Mouse (Mus musculus) neural tube, embryonic 11.5 days (tissue): ENCODE data around the gene Hes7. TPM values are rescaled to one million over a fixed set of nuclear protein-coding genes. Genes with fewer than 3 reads are reported as not detected.

ENCODE experiments used
- ATAC-seq: fragments of 200-750 bp; cut with Nextera tagmentation; 2 replicates; pipeline ENCODE4 v1.8.0; 2017; ENCODE audit warnings: moderate number of reproducible peaks, mild to moderate bottlenecking, moderate TSS enrichment, moderate library complexity; ENCODE audit not compliant: insufficient read depth, low FRiP score, low TSS enrichment
- DNase-seq: peaks from one replicate; pipeline ENCODE4 v3.0.0-alpha.2; 2015; ENCODE audit warnings: low spot score
- H3K27ac ChIP-seq: fragments of 300-500 bp; sonication (generic); 2 replicates; pipeline ENCODE4 v1.5.1; 2014; ENCODE audit warnings: low read depth, mild to moderate bottlenecking, low read length
- H3K27me3 ChIP-seq: fragments of 300-500 bp; sonication (generic); 2 replicates; pipeline ENCODE4 v1.6.1; 2014; ENCODE audit warnings: mild to moderate bottlenecking, low read length, mixed read lengths; ENCODE audit not compliant: control insufficient read depth, insufficient read depth
- H3K36me3 ChIP-seq: fragments of 300-500 bp; sonication (generic); 2 replicates; pipeline ENCODE4 v1.6.1; 2014; ENCODE audit warnings: mild to moderate bottlenecking, low read length, moderate library complexity, mixed read lengths; ENCODE audit not compliant: control insufficient read depth, insufficient read depth
- H3K4me1 ChIP-seq: fragments of 300-500 bp; sonication (generic); 2 replicates; pipeline ENCODE4 v1.6.1; 2014; ENCODE audit warnings: low read length, mixed read lengths; ENCODE audit not compliant: control insufficient read depth, insufficient read depth
- H3K4me2 ChIP-seq: fragments of 300-500 bp; sonication (generic); 2 replicates; pipeline ENCODE4 v1.6.1; 2014; ENCODE audit warnings: low read depth, mild to moderate bottlenecking, moderate library complexity
- H3K4me3 ChIP-seq: fragments of 300-500 bp; sonication (generic); 2 replicates; pipeline ENCODE4 v1.5.1; 2014; ENCODE audit warnings: low read depth, low read length
- H3K9ac ChIP-seq: fragments of 300-500 bp; sonication (generic); 2 replicates; pipeline ENCODE4 v1.6.1; 2014; ENCODE audit warnings: mild to moderate bottlenecking, low read length
- H3K9me3 ChIP-seq: fragments of 300-500 bp; sonication (generic); 2 replicates; pipeline ENCODE4 v1.6.1; 2016; ENCODE audit warnings: low read length; ENCODE audit not compliant: control insufficient read depth
- WGBS: fragments of 180-500 bp; shearing (Covaris S2); extraction: QIAGEN DNeasy Blood & Tissue Kit; methylation state at CpG from one replicate; pipeline ENCODE4 v1.1.7; 2014; 5-methylcytosine and 5-hydroxymethylcytosine counted together
- polyA plus RNA-seq: library from polyadenylated mRNA; unstranded; fragments of >200 nt; fragmentation: Nextera tagmentation; extraction: Ambion mirVana; gene quantifications from 2 replicates; pipeline ENCODE4 v1.2.1, GENCODE M21; 2014

Hes7 gene
- polyA plus RNA-seq, 1 experiment from 2014 or later: 0.33 TPM

GRCm38 (mm10) chr11:69096987-69097900 is 23.0 kb upstream of the Hes7 start:
- DNase-seq: peak; percentile 82
- H3K27ac ChIP-seq: peak overlapping the region; percentile 68; the same call in 1 of the 2 replicates
- no peaks in the 10 kb centered on the region for H3K27me3 ChIP-seq
- H3K4me3 ChIP-seq: peak overlapping the region; percentile 25
- H3K36me3 ChIP-seq: peaks cover 4% of the 10 kb centered on the region
- H3K9ac ChIP-seq: peak overlapping the region; percentile 53
- ATAC-seq: no peak
- H3K9me3 ChIP-seq: no peaks in the 10 kb centered on the region
- peak overlapping the region; percentile 41 for H3K4me2 ChIP-seq
- WGBS: 3% methylated on average over 27 of the region's 29 CpGs
- peaks cover 41% of the 10 kb centered on the region for H3K4me1 ChIP-seq

- H3K4me1 ChIP-seq: peaks cover 41% of the 10 kb centered on the region
- H3K36me3 ChIP-seq: peaks cover 8% of the 10 kb centered on the region
- H3K4me2 ChIP-seq: peak overlapping the region; percentile 89
- H3K27me3 ChIP-seq: no peaks in the 10 kb centered on the region
- H3K9ac ChIP-seq: no peak overlapping the region; the same call in 1 of the 2 replicates
- ATAC-seq: no peak
- no peak for DNase-seq
- peak overlapping the region; percentile 51 for H3K4me3 ChIP-seq
- H3K9me3 ChIP-seq: no peaks in the 10 kb centered on the region
- 16% methylated on average over 8 of the region's 8 CpGs for WGBS
- 0 out of 2 replicates have a peak overlapping the region, but pooled peaks have one; percentile 3 for H3K27ac ChIP-seq
Observed at GRCm38 (mm10) chr11:69098039-69098761, 22.0 kb upstream of the Hes7 start.

- WGBS: under 1% methylated on average over 19 of the region's 19 CpGs
- peak; percentile 92 for DNase-seq
- peak overlapping the region; percentile 64 for H3K9ac ChIP-seq
Observed at GRCm38 (mm10) chr11:69098762-69099091, 21.5 kb upstream of the Hes7 start.

GRCm38 (mm10) chr11:69099177-69099914 is 20.9 kb upstream of the Hes7 start:
- no peaks in the 10 kb centered on the region for H3K27me3 ChIP-seq
- peaks cover 40% of the 10 kb centered on the region for H3K4me1 ChIP-seq
- H3K9ac ChIP-seq: peak overlapping the region; percentile 64
- peak; percentile 43 for DNase-seq
- 2% methylated on average over 22 of the region's 22 CpGs for WGBS
- no peak for ATAC-seq
- peaks cover 18% of the 10 kb centered on the region for H3K36me3 ChIP-seq
- peak overlapping the region; percentile 51 for H3K4me3 ChIP-seq
- peak overlapping the region; percentile 51 for H3K27ac ChIP-seq
- H3K4me2 ChIP-seq: peak overlapping the region; percentile 89
- H3K9me3 ChIP-seq: no peaks in the 10 kb centered on the region

More at GRCm38 (mm10) chr11:69098762-69099091, 21.5 kb upstream of the Hes7 start:
- peaks cover 12% of the 10 kb centered on the region for H3K36me3 ChIP-seq
- H3K4me1 ChIP-seq: peaks cover 41% of the 10 kb centered on the region
- peak overlapping the region; percentile 51 for H3K4me3 ChIP-seq
- H3K4me2 ChIP-seq: peak overlapping the region; percentile 89
- no peaks in the 10 kb centered on the region for H3K9me3 ChIP-seq
- peak; percentile 46 for ATAC-seq
- peak overlapping the region; percentile 51 for H3K27ac ChIP-seq
- no peaks in the 10 kb centered on the region for H3K27me3 ChIP-seq

GRCm38 (mm10) chr11:69099915-69100345 is 20.3 kb upstream of the Hes7 start:
- H3K4me1 ChIP-seq: peaks cover 39% of the 10 kb centered on the region
- WGBS: 2% methylated on average over 23 of the region's 23 CpGs
- 0 out of 2 replicates have a peak, but pooled peaks have one; percentile 28 for ATAC-seq

GRCm38 (mm10) chr11:69100639-69101360 is 19.4 kb upstream of the Hes7 start:
- Histone ChIP-seq H3K36me3 (peaks cover 25% of the 10 kb centered on the region), H3K4me1 (peaks cover 33% of the 10 kb centered on the region), H3K27me3 (no peaks in the 10 kb centered on the region), H3K4me2 (peak overlapping the region; percentile 89; the same call in 1 of the 2 replicates), H3K27ac (no peak overlapping the region), H3K9ac (no peak overlapping the region), H3K9me3 (no peaks in the 10 kb centered on the region), H3K4me3 (no peak overlapping the region)
- DNase-seq (no peak), ATAC-seq (no peak)
- 91% methylated on average over 20 of the region's 20 CpGs for WGBS

More at GRCm38 (mm10) chr11:69099915-69100345, 20.3 kb upstream of the Hes7 start:
- Histone ChIP-seq H3K36me3 (peaks cover 20% of the 10 kb centered on the region), H3K4me2 (peak overlapping the region; percentile 89), H3K27ac (no peak overlapping the region), H3K4me3 (peak overlapping the region; percentile 51), H3K27me3 (no peaks in the 10 kb centered on the region), H3K9ac (peak overlapping the region; percentile 64), H3K9me3 (no peaks in the 10 kb centered on the region)
- peak; percentile 87 for DNase-seq

- H3K27me3 ChIP-seq: no peaks in the 10 kb centered on the region
- peaks cover 29% of the 10 kb centered on the region for H3K36me3 ChIP-seq
- no peak overlapping the region for H3K9ac ChIP-seq
- H3K4me2 ChIP-seq: no peak overlapping the region
- peaks cover 28% of the 10 kb centered on the region for H3K4me1 ChIP-seq
- 88% methylated on average over 21 of the region's 21 CpGs for WGBS
- H3K4me3 ChIP-seq: no peak overlapping the region
- no peak for ATAC-seq
- no peak for DNase-seq
- no peak overlapping the region for H3K27ac ChIP-seq
- H3K9me3 ChIP-seq: no peaks in the 10 kb centered on the region
Observed at GRCm38 (mm10) chr11:69101604-69102402, 18.4 kb upstream of the Hes7 start.
